Mouse (Mus musculus): ENCODE results near the gene Taf5. TPM values are rescaled to one million over a fixed set of nuclear protein-coding genes. Genes with fewer than 3 reads are reported as not detected.

The Taf5 gene
- polyA plus RNA-seq, 1 experiment from 2014 or later = 12.3 TPM

DNA sequence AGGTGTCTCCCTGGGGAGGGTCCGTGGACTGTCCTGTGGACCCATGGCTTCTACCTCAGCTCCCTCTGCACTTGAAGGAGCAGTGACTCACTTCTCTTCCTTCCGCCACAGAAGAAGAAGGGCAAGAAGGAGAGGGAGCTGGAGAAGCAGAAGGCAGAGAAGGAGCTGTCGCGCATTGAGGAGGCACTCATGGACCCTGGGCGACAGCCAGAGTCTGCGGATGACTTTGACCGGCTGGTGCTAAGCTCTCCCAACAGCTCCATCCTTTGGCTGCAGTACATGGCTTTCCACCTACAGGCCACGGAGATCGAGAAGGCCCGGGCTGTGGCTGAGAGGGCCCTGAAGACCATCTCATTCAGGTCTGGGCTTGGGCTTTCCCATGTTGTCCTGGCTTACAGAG is 60.6 kb downstream of the Taf5 start:
- ATAC-seq (ENCODE audit: insufficient number of reproducible peaks, low FRiP score, low TSS enrichment, low read depth) = no peak
- Histone ChIP-seq H3K9me3 (ENCODE audit: control insufficient read depth, low read length) (no peaks in the 10 kb centered on the region), H3K9ac (ENCODE audit: low read length) (no peak overlapping the region), H3K4me1 (ENCODE audit: control insufficient read depth, insufficient read depth, low read length) (no peaks in the 10 kb centered on the region), H3K4me3 (ENCODE audit: low read depth, low read length) (no peak overlapping the region), H3K36me3 (ENCODE audit: control insufficient read depth, insufficient read depth, low read length) (peaks cover 32% of the 10 kb centered on the region), H3K27me3 (ENCODE audit: control insufficient read depth, insufficient read depth, low read length) (no peaks in the 10 kb centered on the region), H3K4me2 (ENCODE audit: low read depth, severe bottlenecking) (no peak overlapping the region), H3K27ac (replicated peaks; ENCODE audit: low read depth, low read length) (no peak overlapping the region)
- 94% methylated on average over 10 of the region's 10 CpGs for WGBS
- no peak for DNase-seq (ENCODE audit: low spot score)

DNA sequence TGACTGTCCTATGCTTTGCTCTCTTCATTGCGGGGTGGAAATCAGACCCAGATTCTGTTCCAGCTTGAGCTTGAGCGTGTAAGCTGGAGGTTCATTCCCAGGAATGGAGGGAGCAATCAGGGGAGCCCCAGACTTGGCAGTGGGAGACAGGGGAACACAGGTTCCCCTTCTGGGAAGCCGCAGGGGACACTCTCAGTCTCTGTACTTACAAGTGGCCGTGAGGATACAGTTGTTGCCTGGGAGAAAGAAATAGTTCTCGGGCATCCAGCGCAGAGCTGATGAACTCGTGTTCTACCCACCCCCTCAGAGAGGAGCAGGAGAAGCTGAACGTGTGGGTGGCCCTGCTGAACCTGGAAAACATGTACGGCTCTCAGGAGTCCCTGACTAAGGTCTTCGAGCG is 61.3 kb downstream of the Taf5 start:
- Histone ChIP-seq H3K4me2 (ENCODE audit: low read depth, severe bottlenecking) (no peak overlapping the region), H3K9me3 (ENCODE audit: control insufficient read depth, low read length) (no peaks in the 10 kb centered on the region), H3K27ac (replicated peaks; ENCODE audit: low read depth, low read length) (no peak overlapping the region), H3K27me3 (ENCODE audit: control insufficient read depth, insufficient read depth, low read length) (no peaks in the 10 kb centered on the region), H3K4me3 (ENCODE audit: low read depth, low read length) (no peak overlapping the region), H3K9ac (ENCODE audit: low read length) (no peak overlapping the region), H3K4me1 (ENCODE audit: control insufficient read depth, insufficient read depth, low read length) (no peaks in the 10 kb centered on the region), H3K36me3 (ENCODE audit: control insufficient read depth, insufficient read depth, low read length) (peaks cover 32% of the 10 kb centered on the region)
- WGBS = 90% methylated on average over 11 of the region's 11 CpGs
- no peak for ATAC-seq (ENCODE audit: insufficient number of reproducible peaks, low FRiP score, low TSS enrichment, low read depth)
- DNase-seq (ENCODE audit: low spot score) = no peak

GRCm38 (mm10) chr19:47130551-47131125 is 63.1 kb downstream of the Taf5 start:
- 94% methylated on average over 15 of the region's 15 CpGs for WGBS
- Histone ChIP-seq H3K9ac (ENCODE audit: low read length) (no peak overlapping the region), H3K27me3 (ENCODE audit: control insufficient read depth, insufficient read depth, low read length) (no peaks in the 10 kb centered on the region), H3K9me3 (ENCODE audit: control insufficient read depth, low read length) (no peaks in the 10 kb centered on the region), H3K4me3 (ENCODE audit: low read depth, low read length) (no peak overlapping the region), H3K27ac (replicated peaks; ENCODE audit: low read depth, low read length) (no peak overlapping the region), H3K4me2 (ENCODE audit: low read depth, severe bottlenecking) (no peak overlapping the region), H3K36me3 (ENCODE audit: control insufficient read depth, insufficient read depth, low read length) (peaks cover 26% of the 10 kb centered on the region), H3K4me1 (ENCODE audit: control insufficient read depth, insufficient read depth, low read length) (no peaks in the 10 kb centered on the region)
- no peak for ATAC-seq (ENCODE audit: insufficient number of reproducible peaks, low FRiP score, low TSS enrichment, low read depth)
- no peak for DNase-seq (ENCODE audit: low spot score)

Other genes starting within 250 kb of the Taf5 start
- 0.35 and 0.44 TPM in 2 replicates for gene Ina, start 53.0 kb upstream of the Taf5 start, polyA plus RNA-seq (2014; fragmentation: Nextera tagmentation; extraction: Ambion mirVana)
- gene Nt5c2, start 52.6 kb upstream of the Taf5 start, polyA plus RNA-seq (2014; fragmentation: Nextera tagmentation; extraction: Ambion mirVana) = 75.2 and 94.6 TPM in 2 replicates
- gene Pcgf6, start 16.8 kb upstream of the Taf5 start, polyA plus RNA-seq (2014; fragmentation: Nextera tagmentation; extraction: Ambion mirVana) = 36.5 and 38.9 TPM in 2 replicates
- 1,237 and 1,330 TPM in 2 replicates for gene Usmg5, start 22.9 kb downstream of the Taf5 start, polyA plus RNA-seq (2014; fragmentation: Nextera tagmentation; extraction: Ambion mirVana)
- 11.0 and 13.1 TPM in 2 replicates for gene Pdcd11, start 23.0 kb downstream of the Taf5 start, polyA plus RNA-seq (2014; fragmentation: Nextera tagmentation; extraction: Ambion mirVana)
- 1.1 and 1.6 TPM in 2 replicates for gene Calhm2, start 70.5 kb downstream of the Taf5 start, polyA plus RNA-seq (2014; fragmentation: Nextera tagmentation; extraction: Ambion mirVana)
- not detected in 2 replicates for gene Calhm1, start 76.5 kb downstream of the Taf5 start, polyA plus RNA-seq (2014; fragmentation: Nextera tagmentation; extraction: Ambion mirVana)
- gene Calhm3, start 90.0 kb downstream of the Taf5 start, polyA plus RNA-seq (2014; fragmentation: Nextera tagmentation; extraction: Ambion mirVana) = not detected in 2 replicates
- gene Neurl1a, start 111.1 kb downstream of the Taf5 start, polyA plus RNA-seq (2014; fragmentation: Nextera tagmentation; extraction: Ambion mirVana) = 5.0 and 6.1 TPM in 2 replicates

Data from limb, embryonic 11.5 days (tissue).